Mouse (Mus musculus) bone marrow, adult 2 months (tissue): ENCODE measurements around the gene Gm21797. TPM values are rescaled to one million over a fixed set of nuclear protein-coding genes. Genes with fewer than 3 reads are reported as not detected.
"Not testable (repeated sequence)": the region's sequence is repeated elsewhere in the genome, so short reads cannot be mapped to it uniquely, and the experiment has no call there.

Experiments
- H3K27ac ChIP-seq: fragments of 200-500 bp; 2 replicates; pipeline ENCODE4 v1.5.1; 2012; ENCODE audit warnings: low read depth, mild to moderate bottlenecking, control low read depth, inconsistent platforms, low read length; ENCODE audit not compliant: control insufficient read depth, poor library complexity, insufficient read depth
- H3K4me1 ChIP-seq: fragments of 200-500 bp; 2 replicates; pipeline ENCODE4 v1.6.1; 2011; ENCODE audit warnings: low read length; ENCODE audit not compliant: control insufficient read depth, insufficient read depth
- H3K4me3 ChIP-seq: fragments of 200-500 bp; replicated peaks from 2 replicates; pipeline ENCODE3; 2011; ENCODE audit warnings: mild to moderate bottlenecking, low read depth, low read length, control low read depth; ENCODE audit not compliant: control insufficient read depth
- WGBS: fragments of 180-500 bp; shearing (Covaris S2); methylation state at CpG from one replicate; pipeline ENCODE4 v1.1.7; 2018; 5-methylcytosine and 5-hydroxymethylcytosine counted together
- polyA plus RNA-seq: library from polyadenylated mRNA; stranded (reverse); fragments of >200 nt; gene quantifications from 2 replicates; pipeline ENCODE4 v1.2.4, GENCODE M21; 2011; ENCODE audit warnings: low replicate concordance; ENCODE audit not compliant: missing spikeins, insufficient read depth, insufficient read length

Gene Gm21797
- not detected in 2 replicates for polyA plus RNA-seq

DNA sequence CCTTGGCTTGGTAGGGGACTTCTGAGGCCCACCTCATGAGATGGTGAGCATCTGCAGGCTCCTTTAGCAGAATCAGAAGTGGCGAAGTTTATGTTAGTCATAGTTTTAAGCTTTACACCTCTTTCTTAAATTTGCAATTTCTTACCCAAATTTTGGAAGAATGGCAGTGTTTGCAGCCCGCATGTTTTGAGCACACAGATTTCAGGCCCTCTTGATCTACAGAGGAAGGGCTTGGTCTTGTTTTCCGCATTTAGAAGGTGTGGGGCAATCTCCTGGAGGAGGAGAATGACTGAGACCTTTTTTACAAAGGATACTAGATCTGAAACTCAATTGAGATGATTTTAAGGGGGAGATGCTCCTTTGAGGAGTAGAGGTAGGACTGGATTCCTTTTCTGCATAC is at the start of gene Gm21797:
Gene Gm21797 (minus strand): TSS at position 101 of the 400 bp plus-strand sequence.
- WGBS = no CpG with 5 or more reads among the region's 3 CpGs

DNA sequence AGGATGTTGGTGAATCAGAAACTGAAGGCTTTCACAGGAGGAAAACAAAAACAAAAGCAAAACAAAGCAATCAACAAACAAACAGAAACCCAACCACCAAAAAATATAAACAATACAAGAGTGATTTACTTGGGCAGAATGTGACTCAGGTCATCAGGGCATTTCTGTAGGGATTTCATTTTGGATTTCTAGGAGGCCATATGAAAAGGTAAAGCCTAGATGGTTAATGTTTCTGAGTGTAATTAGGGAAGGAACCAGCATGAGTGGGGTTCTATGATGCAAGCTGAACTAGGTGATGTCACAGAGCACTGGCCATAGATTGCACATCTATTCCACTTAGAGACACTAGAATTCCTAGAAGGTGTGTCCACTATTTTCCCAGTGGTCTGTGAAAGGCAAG is 29.0 kb upstream of the Gm21797 start, which contains the start of gene Gm20795:
Gene Gm20795 (plus strand): TSS at position 301 of the 400 bp plus-strand sequence.
- not testable (repeated sequence) for H3K4me1 ChIP-seq, H3K27ac ChIP-seq, H3K4me3 ChIP-seq

More for the DNA sequence above, at the start of gene Gm21797:
- H3K27ac ChIP-seq, H3K4me3 ChIP-seq, H3K4me1 ChIP-seq: not testable (repeated sequence)

Other genes with a start within 250 kb of the Gm21797 start
- gene Gm21852, start 123.8 kb downstream of the Gm21797 start, polyA plus RNA-seq = not detected in 2 replicates
- gene Gm20795, start 29.1 kb upstream of the Gm21797 start, polyA plus RNA-seq = not detected in 2 replicates